Mouse (Mus musculus): Measurements from ENCODE around the gene Arid1b. TPM values are rescaled to one million over a fixed set of nuclear protein-coding genes. Genes with fewer than 3 reads are reported as not detected.
"Not testable (repeated sequence)": the region's sequence is repeated elsewhere in the genome, so short reads cannot be mapped to it uniquely, and the experiment has no call there.

Gene Arid1b
- polyA plus RNA-seq, 1 experiment from 2014 or later, result 11.2 TPM

DNA sequence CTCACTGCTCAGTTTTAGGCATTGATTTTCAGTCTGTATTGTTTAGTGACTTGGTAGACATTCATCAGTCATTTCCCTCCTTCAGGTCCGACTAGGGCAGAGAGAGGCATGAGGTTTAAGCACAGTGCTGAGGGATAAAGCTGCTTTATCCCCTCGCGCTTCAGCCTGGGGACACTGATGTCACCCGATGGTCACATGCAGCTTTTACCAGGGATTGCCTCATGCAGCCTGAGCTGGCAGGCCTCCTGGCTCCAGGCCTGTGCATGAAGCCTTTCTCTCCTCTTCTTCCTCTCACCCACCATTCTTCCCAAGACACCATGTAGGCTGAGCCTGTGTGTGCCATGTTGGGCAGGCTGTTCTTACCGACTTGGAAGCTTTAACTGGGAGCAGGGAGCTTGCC lies 84.4 kb downstream of the Arid1b start:
- Histone ChIP-seq H3K4me2 (no peak overlapping the region), H3K4me3 (replicated peaks) (no peak overlapping the region), H3K4me1 (peaks cover 38% of the 10 kb centered on the region), H3K9ac (no peak overlapping the region), H3K9me3 (no peaks in the 10 kb centered on the region), H3K36me3 (no peaks in the 10 kb centered on the region), H3K27ac (no peak overlapping the region), H3K27me3 (replicated peaks) (no peaks in the 10 kb centered on the region)
- ATAC-seq (ENCODE audit: insufficient read depth, low FRiP score, low read depth), result no peak
- 57% methylated on average over 5 of the region's 5 CpGs for WGBS

DNA sequence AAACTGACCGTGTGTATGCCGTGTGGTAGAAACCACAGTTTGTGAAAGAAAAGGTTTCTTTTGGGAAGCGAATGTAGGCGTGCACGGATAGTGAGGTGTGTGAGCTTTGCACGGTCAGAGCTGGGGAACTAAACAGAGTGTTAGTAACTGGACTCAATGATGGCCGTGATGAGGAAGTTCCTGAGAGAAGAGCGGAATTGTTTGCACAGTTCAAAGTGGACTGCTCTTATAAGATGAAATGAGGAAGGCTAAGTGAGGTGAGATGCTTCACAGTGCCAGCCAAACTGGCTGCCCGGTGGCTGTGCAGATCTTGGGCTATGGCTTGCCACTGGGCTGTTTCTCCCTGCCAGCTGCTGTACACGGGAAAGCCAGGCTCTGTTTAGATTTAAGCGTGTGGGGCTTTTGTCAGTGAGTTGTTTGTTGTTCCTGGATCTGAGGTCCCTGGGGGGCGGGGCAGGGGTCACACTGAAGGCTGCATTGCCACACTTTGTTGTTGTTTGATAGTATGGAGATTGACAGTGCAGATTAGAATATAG lies 86.8 kb downstream of the Arid1b start:
- H3K4me1 ChIP-seq, result peaks cover 49% of the 10 kb centered on the region
- H3K27ac ChIP-seq, result peak overlapping the region; percentile 81; the same call in 1 of the 2 replicates
- H3K27me3 ChIP-seq (replicated peaks), result no peaks in the 10 kb centered on the region
- H3K9ac ChIP-seq, result no peak overlapping the region
- no peak overlapping the region for H3K4me2 ChIP-seq
- H3K9me3 ChIP-seq, result no peaks in the 10 kb centered on the region
- no peaks in the 10 kb centered on the region for H3K36me3 ChIP-seq
- 47% methylated on average over 12 of the region's 12 CpGs for WGBS
- H3K4me3 ChIP-seq (replicated peaks), result no peak overlapping the region
- no peak for ATAC-seq (ENCODE audit: insufficient read depth, low FRiP score, low read depth)

GRCm38 (mm10) chr17:5082274-5082673 lies 88.1 kb downstream of the Arid1b start:
- Histone ChIP-seq H3K4me1 (peaks cover 46% of the 10 kb centered on the region), H3K4me2 (no peak overlapping the region), H3K27ac (peak overlapping the region; percentile 81)

DNA sequence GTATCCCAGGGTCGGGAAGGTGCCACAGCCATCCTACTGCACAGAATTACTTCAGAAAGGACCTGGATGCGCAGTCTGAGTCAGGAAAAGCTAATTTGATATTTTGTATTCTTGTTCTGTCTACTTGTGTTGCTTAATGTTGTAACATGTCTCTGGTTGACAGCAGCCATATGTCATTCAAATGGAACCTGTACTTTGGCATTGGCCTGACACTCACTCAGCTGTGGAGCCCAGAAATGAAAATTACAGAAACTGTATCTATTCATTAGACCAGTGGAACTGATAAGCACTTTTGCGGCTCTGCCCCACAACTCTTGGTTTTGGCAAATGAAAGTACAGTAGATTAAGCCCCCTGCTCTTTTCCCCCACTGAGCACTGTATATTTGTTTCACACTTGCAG lies 89.4 kb downstream of the Arid1b start:
- Histone ChIP-seq H3K36me3 (no peaks in the 10 kb centered on the region), H3K4me2 (no peak overlapping the region), H3K27me3 (replicated peaks) (no peaks in the 10 kb centered on the region), H3K4me1 (peaks cover 46% of the 10 kb centered on the region), H3K9ac (no peak overlapping the region), H3K9me3 (no peaks in the 10 kb centered on the region), H3K4me3 (replicated peaks) (no peak overlapping the region), H3K27ac (peak overlapping the region; percentile 81)
- ATAC-seq (ENCODE audit: insufficient read depth, low FRiP score, low read depth), result no peak
- 84% methylated on average over 3 of the region's 3 CpGs for WGBS

More at GRCm38 (mm10) chr17:5082274-5082673, 88.1 kb downstream of the Arid1b start:
- no peaks in the 10 kb centered on the region for H3K27me3 ChIP-seq (replicated peaks)
- H3K36me3 ChIP-seq, result no peaks in the 10 kb centered on the region
- no peak overlapping the region for H3K9ac ChIP-seq
- peak; percentile 61 for ATAC-seq (ENCODE audit: insufficient read depth, low FRiP score, low read depth)
- no peak overlapping the region for H3K4me3 ChIP-seq (replicated peaks)
- 65% methylated on average over 8 of the region's 8 CpGs for WGBS
- no peaks in the 10 kb centered on the region for H3K9me3 ChIP-seq

DNA sequence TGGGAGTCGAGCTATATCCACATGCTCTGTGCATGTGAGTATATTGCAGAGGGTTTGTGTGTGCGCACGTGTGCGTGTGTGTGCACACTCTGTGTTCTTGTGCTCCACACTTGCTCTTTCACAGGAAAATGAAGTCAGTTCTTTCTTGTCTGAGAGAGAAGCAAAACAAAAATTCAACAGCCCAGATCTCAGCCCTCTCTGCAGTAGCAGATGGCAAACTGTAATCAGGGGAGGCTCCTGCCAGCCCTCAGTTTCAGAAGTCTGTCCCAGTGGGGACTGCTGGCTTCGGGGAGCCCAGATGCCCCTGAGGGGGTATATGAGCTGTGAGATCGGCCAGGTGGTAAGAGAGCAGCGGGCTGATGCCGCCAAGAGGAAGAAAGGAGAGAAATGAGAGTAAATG lies 90.0 kb downstream of the Arid1b start:
- no peak for ATAC-seq (ENCODE audit: insufficient read depth, low FRiP score, low read depth)
- Histone ChIP-seq H3K36me3 (no peaks in the 10 kb centered on the region), H3K27ac (no peak overlapping the region; the same call in 1 of the 2 replicates), H3K4me2 (no peak overlapping the region), H3K9me3 (no peaks in the 10 kb centered on the region), H3K27me3 (replicated peaks) (no peaks in the 10 kb centered on the region), H3K4me3 (replicated peaks) (no peak overlapping the region), H3K4me1 (peaks cover 46% of the 10 kb centered on the region), H3K9ac (no peak overlapping the region)
- 56% methylated on average over 8 of the region's 8 CpGs for WGBS

GRCm38 (mm10) chr17:5085004-5085403 lies 90.9 kb downstream of the Arid1b start:
- ATAC-seq (ENCODE audit: insufficient read depth, low FRiP score, low read depth), result no peak
- Histone ChIP-seq H3K4me3 (replicated peaks) (no peak overlapping the region), H3K9ac (no peak overlapping the region), H3K9me3 (no peaks in the 10 kb centered on the region), H3K36me3 (no peaks in the 10 kb centered on the region), H3K4me2 (no peak overlapping the region), H3K27me3 (replicated peaks) (no peaks in the 10 kb centered on the region), H3K4me1 (peaks cover 53% of the 10 kb centered on the region), H3K27ac (0 out of 2 replicates have a peak overlapping the region, but pooled peaks have one; percentile 16)
- WGBS, result 56% methylated on average over 6 of the region's 6 CpGs

GRCm38 (mm10) chr17:5085942-5086341 lies 91.8 kb downstream of the Arid1b start:
- 47% methylated on average over 5 of the region's 5 CpGs for WGBS
- 0 out of 2 replicates have a peak overlapping the region, but pooled peaks have one; percentile 21 for H3K27ac ChIP-seq
- no peak overlapping the region for H3K9ac ChIP-seq
- no peak for ATAC-seq (ENCODE audit: insufficient read depth, low FRiP score, low read depth)
- no peaks in the 10 kb centered on the region for H3K27me3 ChIP-seq (replicated peaks)
- H3K4me2 ChIP-seq, result no peak overlapping the region
- no peak overlapping the region for H3K4me3 ChIP-seq (replicated peaks)
- no peaks in the 10 kb centered on the region for H3K36me3 ChIP-seq
- H3K4me1 ChIP-seq, result peaks cover 50% of the 10 kb centered on the region
- no peaks in the 10 kb centered on the region for H3K9me3 ChIP-seq

DNA sequence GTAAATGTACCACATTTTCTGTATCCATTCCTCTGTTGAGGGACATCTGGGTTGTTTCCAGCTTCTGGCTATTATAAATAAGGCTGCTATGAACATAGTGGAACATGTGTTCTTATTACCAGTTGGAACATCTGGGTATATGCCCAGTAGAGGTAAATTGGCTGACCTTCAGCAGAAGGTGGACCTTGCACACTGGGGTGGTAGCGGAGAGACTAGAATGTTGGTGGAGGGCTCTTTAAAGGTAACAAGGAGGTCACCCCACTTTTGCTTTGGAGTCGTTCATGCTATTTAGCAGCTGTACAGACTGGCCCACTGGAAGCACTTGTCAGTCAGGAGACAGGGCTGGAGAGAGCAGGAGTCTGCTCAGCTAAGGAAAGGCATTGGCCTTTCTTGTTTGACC lies 94.1 kb downstream of the Arid1b start:
- H3K9ac ChIP-seq; H3K4me2 ChIP-seq; H3K4me3 ChIP-seq (replicated peaks); H3K27ac ChIP-seq; H3K36me3 ChIP-seq; ATAC-seq (ENCODE audit: insufficient read depth, low FRiP score, low read depth); H3K27me3 ChIP-seq (replicated peaks); H3K9me3 ChIP-seq: not testable (repeated sequence)
- WGBS, result 70% methylated on average over 2 of the region's 2 CpGs
- peaks cover 37% of the 10 kb centered on the region for H3K4me1 ChIP-seq

- Histone ChIP-seq H3K27ac (peak overlapping the region; percentile 80; the same call in 1 of the 2 replicates), H3K9ac (no peak overlapping the region), H3K36me3 (no peaks in the 10 kb centered on the region), H3K4me1 (peaks cover 32% of the 10 kb centered on the region), H3K4me3 (replicated peaks) (no peak overlapping the region), H3K9me3 (no peaks in the 10 kb centered on the region), H3K27me3 (replicated peaks) (no peaks in the 10 kb centered on the region), H3K4me2 (no peak overlapping the region)
- 56% methylated on average over 5 of the region's 5 CpGs for WGBS
- no peak for ATAC-seq (ENCODE audit: insufficient read depth, low FRiP score, low read depth)
Observed at GRCm38 (mm10) chr17:5088822-5089221, 94.7 kb downstream of the Arid1b start.

DNA sequence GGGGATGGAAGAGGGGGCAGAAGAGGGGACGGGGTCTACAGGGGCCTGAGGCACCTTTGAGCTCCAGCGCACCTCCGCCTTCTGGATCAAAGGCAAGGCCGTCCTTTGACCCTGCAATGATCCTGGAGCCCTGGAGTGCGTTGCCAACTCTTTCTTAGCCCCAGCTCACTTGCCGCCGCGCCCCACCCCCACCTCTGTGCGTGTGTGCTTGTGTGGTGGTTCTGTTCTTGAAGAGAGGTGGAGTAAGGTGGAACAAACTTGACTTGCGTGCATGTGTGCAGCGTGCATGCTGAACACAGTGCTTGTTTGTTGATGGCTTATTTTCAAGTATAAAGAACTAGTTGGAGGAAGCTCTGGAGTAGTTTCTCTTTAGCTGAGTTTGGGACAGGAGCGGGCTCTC lies 95.4 kb downstream of the Arid1b start:
- no peak overlapping the region for H3K9ac ChIP-seq
- WGBS, result 22% methylated on average over 12 of the region's 12 CpGs
- no peak for ATAC-seq (ENCODE audit: insufficient read depth, low FRiP score, low read depth)
- H3K4me3 ChIP-seq (replicated peaks), result no peak overlapping the region
- no peaks in the 10 kb centered on the region for H3K27me3 ChIP-seq (replicated peaks)
- H3K27ac ChIP-seq, result peak overlapping the region; percentile 80
- H3K4me1 ChIP-seq, result peaks cover 28% of the 10 kb centered on the region
- no peaks in the 10 kb centered on the region for H3K9me3 ChIP-seq
- H3K36me3 ChIP-seq, result no peaks in the 10 kb centered on the region
- H3K4me2 ChIP-seq, result peak overlapping the region; percentile 37

DNA sequence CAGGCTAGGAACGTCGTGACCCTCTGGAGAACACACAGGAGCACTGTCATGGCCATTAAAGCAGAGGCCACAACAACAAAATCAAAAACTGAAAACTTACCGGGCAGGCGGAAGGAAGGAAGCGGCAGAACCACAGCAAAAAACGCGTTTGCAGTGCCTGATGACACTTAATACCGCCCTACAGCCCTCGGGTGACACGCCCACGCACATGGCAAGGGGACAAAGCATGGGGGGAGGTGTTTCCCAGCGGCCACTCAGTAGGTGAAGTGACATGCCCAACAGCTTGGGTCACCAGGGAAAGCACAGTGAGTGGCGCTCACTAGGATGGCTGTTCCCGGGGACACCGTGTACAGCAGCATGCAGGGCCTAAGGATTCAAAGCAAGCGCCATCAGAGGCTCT lies 97.4 kb downstream of the Arid1b start:
- H3K4me1 ChIP-seq, result peaks cover 22% of the 10 kb centered on the region
- H3K9me3 ChIP-seq, result no peaks in the 10 kb centered on the region
- no peaks in the 10 kb centered on the region for H3K27me3 ChIP-seq (replicated peaks)
- 67% methylated on average over 16 of the region's 16 CpGs for WGBS
- no peak overlapping the region for H3K9ac ChIP-seq
- ATAC-seq (ENCODE audit: insufficient read depth, low FRiP score, low read depth), result no peak
- H3K36me3 ChIP-seq, result no peaks in the 10 kb centered on the region
- no peak overlapping the region for H3K4me3 ChIP-seq (replicated peaks)
- H3K4me2 ChIP-seq, result no peak overlapping the region
- H3K27ac ChIP-seq, result 0 out of 2 replicates have a peak overlapping the region, but pooled peaks have one; percentile 37

- Histone ChIP-seq H3K9me3 (no peaks in the 10 kb centered on the region), H3K36me3 (no peaks in the 10 kb centered on the region), H3K27me3 (replicated peaks) (no peaks in the 10 kb centered on the region), H3K9ac (no peak overlapping the region), H3K27ac (0 out of 2 replicates have a peak overlapping the region, but pooled peaks have one; percentile 37), H3K4me2 (no peak overlapping the region), H3K4me1 (peaks cover 22% of the 10 kb centered on the region), H3K4me3 (replicated peaks) (no peak overlapping the region)
- ATAC-seq (ENCODE audit: insufficient read depth, low FRiP score, low read depth), result no peak
- 39% methylated on average over 10 of the region's 10 CpGs for WGBS
Observed at GRCm38 (mm10) chr17:5091934-5092333, 97.8 kb downstream of the Arid1b start.

DNA sequence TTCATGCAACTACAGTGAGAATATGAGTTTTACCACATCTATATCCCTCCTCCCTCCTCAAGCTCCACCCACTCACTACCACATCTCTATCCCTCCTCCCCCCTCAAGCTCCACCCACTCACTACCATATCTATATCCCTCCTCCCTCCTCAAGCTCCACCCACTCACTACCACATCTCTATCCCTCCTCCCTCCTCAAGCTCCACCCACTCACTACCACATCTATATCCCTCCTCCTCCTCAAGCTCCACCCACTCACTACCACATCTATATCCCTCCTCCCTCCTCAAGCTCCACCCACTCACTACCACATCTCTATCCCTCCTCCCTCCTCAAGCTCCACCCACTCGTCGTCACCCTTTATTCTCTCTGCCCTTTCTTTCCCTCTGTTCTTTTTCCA lies 99.2 kb downstream of the Arid1b start:
- not testable (repeated sequence) for H3K4me3 ChIP-seq (replicated peaks); H3K4me2 ChIP-seq; H3K36me3 ChIP-seq; H3K27ac ChIP-seq; ATAC-seq (ENCODE audit: insufficient read depth, low FRiP score, low read depth); H3K9me3 ChIP-seq; H3K9ac ChIP-seq; H3K27me3 ChIP-seq (replicated peaks)
- WGBS, result 51% methylated on average over 2 of the region's 2 CpGs
- H3K4me1 ChIP-seq, result peaks cover 22% of the 10 kb centered on the region

Data from stomach, embryonic 15.5 days (tissue).